Mouse (Mus musculus) cerebellum, adult 2 months (tissue): Measurements from ENCODE around the gene Mnx1. TPM values are rescaled to one million over a fixed set of nuclear protein-coding genes. Genes with fewer than 3 reads are reported as not detected.

ENCODE experiments used
- DNase-seq, 2 experiments: peaks; one replicate each; pipeline ENCODE4 v3.0.0; 2021
- H3K27ac ChIP-seq: fragments of 200-500 bp; 2 replicates; pipeline ENCODE4 v1.5.1; 2012; ENCODE audit warnings: low read length, control low read depth, inconsistent platforms; ENCODE audit not compliant: insufficient read depth
- H3K27me3 ChIP-seq: fragments of 200-500 bp; 2 replicates; pipeline ENCODE4 v1.6.1; 2012; ENCODE audit warnings: inconsistent platforms, mild to moderate bottlenecking, low read length, moderate library complexity; ENCODE audit not compliant: control insufficient read depth, insufficient read depth
- H3K4me1 ChIP-seq: fragments of 200-500 bp; 2 replicates; pipeline ENCODE4 v1.6.1; 2011; ENCODE audit warnings: low read length; ENCODE audit not compliant: control insufficient read depth, insufficient read depth
- H3K4me3 ChIP-seq: fragments of 200-500 bp; replicated peaks from 2 replicates; pipeline ENCODE3; 2011; ENCODE audit warnings: mild to moderate bottlenecking, low read depth, low read length, control low read depth; ENCODE audit not compliant: insufficient read depth
- CTCF ChIP-seq: fragments of 200-500 bp; IDR thresholded peaks from 2 replicates; pipeline ENCODE4 v1.5.1; 2011; ENCODE audit warnings: low read depth, mild to moderate bottlenecking, control low read depth, low read length, moderate library complexity, borderline replicate concordance; ENCODE audit not compliant: insufficient read depth
- POLR2A ChIP-seq: fragments of 200-500 bp; IDR thresholded peaks from 2 replicates; pipeline ENCODE4 v1.6.1; 2011; ENCODE audit warnings: low read length, control low read depth, borderline replicate concordance; ENCODE audit not compliant: insufficient read depth
- WGBS: fragments of 180-500 bp; shearing (Covaris S2); methylation state at CpG from one replicate; pipeline ENCODE4 v1.1.7; 2018; 5-methylcytosine and 5-hydroxymethylcytosine counted together
- polyA plus RNA-seq: library from polyadenylated mRNA; depleted of rRNA; stranded (reverse); fragments of >200 nt; gene quantifications from 2 replicates; pipeline ENCODE4 v1.2.3, GENCODE M21; 2012; rRNA removed

The Mnx1 gene
- not detected in 2 replicates for polyA plus RNA-seq

GRCm38 (mm10) chr5:29478208-29479197 is at the start of gene Mnx1:
Mnx1 (minus strand) TSS chr5:29478470.
- H3K4me3 ChIP-seq: no peak within 1 kb of the TSS
- TF ChIP-seq CTCF (no peak), POLR2A (no peak)
- H3K4me1 ChIP-seq: no peaks in the 10 kb centered on the region
- no peak within 1 kb of the TSS for H3K27ac ChIP-seq
- under 1% methylated on average over 65 of the region's 65 CpGs for WGBS
- DNase-seq: no peak
- H3K27me3 ChIP-seq: peaks cover 7% of the 10 kb centered on the region; the same call in 1 of the 2 replicates

- TF ChIP-seq CTCF (no peak), POLR2A (no peak)
- H3K4me3 ChIP-seq: no peak overlapping the region
- WGBS: 91% methylated on average over 5 of the region's 5 CpGs
- H3K27me3 ChIP-seq: no peaks in the 10 kb centered on the region
- H3K4me1 ChIP-seq: no peaks in the 10 kb centered on the region; the same call in 1 of the 2 replicates
- DNase-seq: no peak
- no peak overlapping the region for H3K27ac ChIP-seq
These were observed 38.2 kb upstream of the Mnx1 start for GRCm38 (mm10) chr5:29516432-29516831.

GRCm38 (mm10) chr5:29515888-29516287 is 37.6 kb upstream of the Mnx1 start:
- 16% methylated on average over 3 of the region's 3 CpGs for WGBS
- peak in 1 of 2 experiments; percentile 3 for DNase-seq

GRCm38 (mm10) chr5:29507013-29507412 is 28.7 kb upstream of the Mnx1 start:
- 78% methylated on average over 3 of the region's 3 CpGs for WGBS
- Histone ChIP-seq H3K27ac (no peak overlapping the region), H3K27me3 (no peaks in the 10 kb centered on the region; the same call in 1 of the 2 replicates), H3K4me3 (no peak overlapping the region), H3K4me1 (no peaks in the 10 kb centered on the region)
- no peak for TF ChIP-seq POLR2A
- no peak for TF ChIP-seq CTCF
- no peak for DNase-seq

More at GRCm38 (mm10) chr5:29515888-29516287, 37.6 kb upstream of the Mnx1 start:
- no peak for TF ChIP-seq POLR2A
- no peak for TF ChIP-seq CTCF
- no peak overlapping the region for H3K4me3 ChIP-seq
- no peaks in the 10 kb centered on the region; the same call in 1 of the 2 replicates for H3K4me1 ChIP-seq
- no peak overlapping the region for H3K27ac ChIP-seq
- no peaks in the 10 kb centered on the region for H3K27me3 ChIP-seq

- TF ChIP-seq CTCF (no peak), POLR2A (no peak)
- H3K27ac ChIP-seq: no peak overlapping the region
- H3K4me1 ChIP-seq: no peaks in the 10 kb centered on the region
- no peak for DNase-seq
- WGBS: 13% methylated on average over 13 of the region's 13 CpGs
- H3K27me3 ChIP-seq: peaks cover 5% of the 10 kb centered on the region; the same call in 1 of the 2 replicates
- H3K4me3 ChIP-seq: no peak overlapping the region
These were observed 9.1 kb upstream of the Mnx1 start for GRCm38 (mm10) chr5:29487321-29487720.

- no peak for DNase-seq
- Histone ChIP-seq H3K27me3 (peaks cover 5% of the 10 kb centered on the region; the same call in 1 of the 2 replicates), H3K27ac (no peak overlapping the region), H3K4me1 (no peaks in the 10 kb centered on the region), H3K4me3 (no peak overlapping the region)
- TF ChIP-seq POLR2A: no peak
- no peak for TF ChIP-seq CTCF
- WGBS: under 1% methylated on average over 10 of the region's 10 CpGs
These were observed 7.7 kb upstream of the Mnx1 start for GRCm38 (mm10) chr5:29485941-29486320.

- Histone ChIP-seq H3K27me3 (peaks cover 5% of the 10 kb centered on the region; the same call in 1 of the 2 replicates), H3K4me1 (no peaks in the 10 kb centered on the region), H3K4me3 (no peak overlapping the region), H3K27ac (no peak overlapping the region)
- WGBS: 1% methylated on average over 38 of the region's 38 CpGs
- no peak for DNase-seq
- TF ChIP-seq POLR2A (no peak), CTCF (no peak)
These were observed 7.0 kb upstream of the Mnx1 start for GRCm38 (mm10) chr5:29484965-29485940.
